Mouse (Mus musculus) liver, embryonic 14.5 days (tissue): ENCODE results near the gene Rbfox1. TPM values are rescaled to one million over a fixed set of nuclear protein-coding genes. Genes with fewer than 3 reads are reported as not detected.

Source experiments
- ATAC-seq: fragments of 200-750 bp; cut with Nextera tagmentation; 2 replicates; pipeline ENCODE4 v1.8.0; 2017; ENCODE audit warnings: moderate number of reproducible peaks, mild to moderate bottlenecking, moderate library complexity; ENCODE audit not compliant: insufficient read depth
- DNase-seq, 3 experiments: peaks; one replicate each; pipeline ENCODE4 v3.0.0-alpha.2; 2012 to 2013; ENCODE audit warnings: low read depth in 3 of 3, low spot score in 3 of 3
- H3K27ac ChIP-seq: fragments of 300-500 bp; sonication (generic); 2 replicates; pipeline ENCODE4 v1.5.1; 2014; ENCODE audit warnings: moderate library complexity, mild to moderate bottlenecking, control low read depth, inconsistent platforms
- H3K27me3 ChIP-seq: fragments of 300-500 bp; sonication (generic); 2 replicates; pipeline ENCODE4 v1.6.1; 2014; ENCODE audit warnings: mild to moderate bottlenecking, low read length, moderate library complexity; ENCODE audit not compliant: control insufficient read depth, insufficient read depth
- H3K36me3 ChIP-seq: fragments of 300-500 bp; sonication (generic); replicated peaks from 2 replicates; pipeline ENCODE4 v1.6.1; 2014; ENCODE audit warnings: low read depth; ENCODE audit not compliant: control insufficient read depth, insufficient read depth
- H3K4me1 ChIP-seq, 2 experiments: fragments of 200-500 bp in 1 of 2; fragments of 300-500 bp in 1 of 2; sonication (generic) in 1 of 2; replicated peaks; 2 replicates each; pipeline ENCODE4 v1.6.1; 2012 to 2014; ENCODE audit warnings: antibody characterized with exemption in 1 of 2, inconsistent platforms in 1 of 2, low read length in 1 of 2; ENCODE audit not compliant: control insufficient read depth in 2 of 2, insufficient read depth in 2 of 2
- H3K4me2 ChIP-seq: fragments of 300-500 bp; sonication (generic); 2 replicates; pipeline ENCODE4 v1.6.1; 2014; ENCODE audit warnings: low read depth, mild to moderate bottlenecking, control low read depth, moderate library complexity
- H3K4me3 ChIP-seq, 2 experiments: fragments of 200-500 bp in 1 of 2; fragments of 300-500 bp in 1 of 2; sonication (generic) in 1 of 2; 2 replicates each; pipeline ENCODE4 v1.5.1; 2012 to 2014; ENCODE audit warnings: low read depth in 2 of 2, low read length in 2 of 2, mild to moderate bottlenecking in 2 of 2, control low read depth in 1 of 2, inconsistent platforms in 1 of 2, moderate library complexity in 1 of 2; ENCODE audit not compliant: insufficient read depth in 1 of 2
- H3K9ac ChIP-seq: fragments of 300-500 bp; sonication (generic); replicated peaks from 2 replicates; pipeline ENCODE4 v1.6.1; 2014; ENCODE audit warnings: mild to moderate bottlenecking, control low read depth, moderate library complexity
- H3K9me3 ChIP-seq: fragments of 300-500 bp; sonication (generic); 2 replicates; pipeline ENCODE4 v1.6.1; 2016; ENCODE audit warnings: low read length, mixed read lengths; ENCODE audit not compliant: control insufficient read depth
- CTCF ChIP-seq: IDR thresholded peaks from 2 replicates; pipeline ENCODE4 v1.5.1; 2016; ENCODE audit warnings: antibody characterized with exemption, low read depth, control low read depth
- EP300 ChIP-seq: IDR thresholded peaks from 2 replicates; pipeline ENCODE4 v1.6.1; 2016; ENCODE audit warnings: antibody characterized with exemption, low read depth
- WGBS: fragments of 180-500 bp; shearing (Covaris S2); extraction: QIAGEN DNeasy Blood & Tissue Kit; methylation state at CpG from one replicate; pipeline ENCODE4 v1.1.7; 2014; ENCODE audit not compliant: insufficient replicate concordance; 5-methylcytosine and 5-hydroxymethylcytosine counted together
- polyA plus RNA-seq, 2 experiments: library from polyadenylated mRNA; depleted of rRNA in 1 of 2; stranded (reverse) in 1 of 2; unstranded in 1 of 2; fragments of >200 nt; fragmentation: Nextera tagmentation in 1 of 2; extraction: Ambion mirVana in 1 of 2; gene quantifications; 2 replicates each; pipeline versions ENCODE4 v1.2.1 to v1.2.3; 2012 to 2014

Gene Rbfox1
- polyA plus RNA-seq, 2 experiments, result 0.02 TPM; not detected in 1

DNA sequence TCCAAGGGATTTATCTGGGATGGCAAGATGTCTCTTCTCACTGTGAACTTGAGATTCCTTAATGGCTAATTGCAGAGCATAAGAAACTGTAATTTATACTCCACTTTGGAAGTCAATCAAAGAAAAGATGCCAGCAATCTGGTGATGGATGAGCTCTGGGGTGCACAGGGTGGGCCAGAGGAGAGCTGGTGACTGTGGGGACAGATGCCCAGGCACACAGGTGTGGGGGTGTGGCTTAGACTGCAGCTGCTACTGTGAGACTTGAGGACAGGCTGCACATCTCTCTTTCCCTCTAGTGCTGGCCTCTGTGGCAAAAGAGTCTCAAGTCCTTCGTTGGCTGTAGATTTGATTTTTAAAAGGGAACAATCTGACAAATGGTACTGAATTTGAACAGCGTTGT lies 402.5 kb downstream of the Rbfox1 start:
- Histone ChIP-seq H3K4me1 (no peaks in the 10 kb centered on the region), H3K27ac (no peak overlapping the region), H3K4me2 (no peak overlapping the region), H3K9ac (no peak overlapping the region), H3K9me3 (no peaks in the 10 kb centered on the region), H3K36me3 (no peaks in the 10 kb centered on the region), H3K27me3 (no peaks in the 10 kb centered on the region), H3K4me3 (no peak overlapping the region)
- ATAC-seq (no peak), DNase-seq (no peak)
- 43% methylated on average over 2 of the region's 2 CpGs for WGBS
- TF ChIP-seq CTCF, result no peak
- TF ChIP-seq EP300, result no peak

DNA sequence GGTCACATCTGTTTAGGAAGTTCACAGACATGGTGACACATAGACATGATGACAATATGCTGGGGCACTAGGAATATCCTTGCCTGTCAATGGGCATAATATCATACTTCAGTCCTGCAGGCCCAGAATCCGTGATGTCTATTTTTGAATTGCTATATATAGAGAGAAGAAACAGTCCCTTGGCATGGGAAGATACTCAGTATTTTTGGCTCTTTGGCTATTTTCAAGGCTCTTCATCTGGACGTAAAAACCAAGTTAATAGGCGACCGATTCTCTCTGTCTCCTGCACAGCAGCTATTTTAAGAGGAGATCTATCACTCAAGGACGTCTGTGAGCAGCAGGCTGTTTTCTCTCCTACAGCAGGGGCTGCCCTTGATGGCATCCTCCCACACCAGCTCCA lies 415.0 kb downstream of the Rbfox1 start:
- H3K4me2 ChIP-seq, result no peak overlapping the region
- H3K4me1 ChIP-seq, result no peaks in the 10 kb centered on the region
- ATAC-seq, result no peak
- H3K36me3 ChIP-seq, result no peaks in the 10 kb centered on the region
- no peaks in the 10 kb centered on the region for H3K9me3 ChIP-seq
- TF ChIP-seq EP300, result no peak
- no peak for TF ChIP-seq CTCF
- H3K4me3 ChIP-seq, result no peak overlapping the region
- no peak overlapping the region for H3K9ac ChIP-seq
- WGBS, result 57% methylated on average over 5 of the region's 5 CpGs
- no peaks in the 10 kb centered on the region for H3K27me3 ChIP-seq
- DNase-seq, result no peak
- no peak overlapping the region for H3K27ac ChIP-seq

DNA sequence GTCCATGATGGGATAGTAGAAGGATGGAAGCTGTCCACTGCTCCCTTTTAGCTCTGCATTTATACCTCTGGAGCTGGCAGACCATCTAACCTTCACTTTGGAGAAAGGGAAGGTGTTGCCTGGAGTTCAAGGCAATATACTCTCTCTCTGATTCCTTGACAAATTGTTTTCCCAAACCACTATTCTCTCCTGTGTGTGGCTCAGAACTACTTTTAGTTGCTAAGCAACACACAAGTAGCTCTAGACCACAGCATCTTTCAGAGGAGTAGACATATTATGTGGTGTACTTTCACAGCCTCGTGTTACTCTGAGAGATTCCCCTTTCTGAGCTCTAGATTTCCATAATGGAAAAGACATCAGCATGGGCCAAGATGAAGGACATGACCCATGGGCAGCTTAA lies 417.9 kb downstream of the Rbfox1 start:
- no peaks in the 10 kb centered on the region for H3K9me3 ChIP-seq
- no peaks in the 10 kb centered on the region for H3K4me1 ChIP-seq
- TF ChIP-seq CTCF (no peak), EP300 (no peak)
- no peak overlapping the region for H3K4me3 ChIP-seq
- no peak overlapping the region for H3K27ac ChIP-seq
- DNase-seq (no peak), ATAC-seq (no peak)
- WGBS, result 21% methylated on average over 1 of the region's 1 CpGs
- H3K9ac ChIP-seq, result no peak overlapping the region
- no peaks in the 10 kb centered on the region for H3K27me3 ChIP-seq
- H3K4me2 ChIP-seq, result no peak overlapping the region
- no peaks in the 10 kb centered on the region for H3K36me3 ChIP-seq

- no peak overlapping the region for H3K4me3 ChIP-seq
- no peaks in the 10 kb centered on the region for H3K36me3 ChIP-seq
- no peak overlapping the region for H3K4me2 ChIP-seq
- TF ChIP-seq EP300 (no peak), CTCF (no peak)
- no peak for ATAC-seq
- H3K9me3 ChIP-seq, result no peaks in the 10 kb centered on the region
- H3K4me1 ChIP-seq, result no peaks in the 10 kb centered on the region
- no peaks in the 10 kb centered on the region for H3K27me3 ChIP-seq
- no peak overlapping the region for H3K27ac ChIP-seq
- DNase-seq, result no peak
- no peak overlapping the region for H3K9ac ChIP-seq
Observed at GRCm38 (mm10) chr16:6309940-6310339, 424.8 kb downstream of the Rbfox1 start.

DNA sequence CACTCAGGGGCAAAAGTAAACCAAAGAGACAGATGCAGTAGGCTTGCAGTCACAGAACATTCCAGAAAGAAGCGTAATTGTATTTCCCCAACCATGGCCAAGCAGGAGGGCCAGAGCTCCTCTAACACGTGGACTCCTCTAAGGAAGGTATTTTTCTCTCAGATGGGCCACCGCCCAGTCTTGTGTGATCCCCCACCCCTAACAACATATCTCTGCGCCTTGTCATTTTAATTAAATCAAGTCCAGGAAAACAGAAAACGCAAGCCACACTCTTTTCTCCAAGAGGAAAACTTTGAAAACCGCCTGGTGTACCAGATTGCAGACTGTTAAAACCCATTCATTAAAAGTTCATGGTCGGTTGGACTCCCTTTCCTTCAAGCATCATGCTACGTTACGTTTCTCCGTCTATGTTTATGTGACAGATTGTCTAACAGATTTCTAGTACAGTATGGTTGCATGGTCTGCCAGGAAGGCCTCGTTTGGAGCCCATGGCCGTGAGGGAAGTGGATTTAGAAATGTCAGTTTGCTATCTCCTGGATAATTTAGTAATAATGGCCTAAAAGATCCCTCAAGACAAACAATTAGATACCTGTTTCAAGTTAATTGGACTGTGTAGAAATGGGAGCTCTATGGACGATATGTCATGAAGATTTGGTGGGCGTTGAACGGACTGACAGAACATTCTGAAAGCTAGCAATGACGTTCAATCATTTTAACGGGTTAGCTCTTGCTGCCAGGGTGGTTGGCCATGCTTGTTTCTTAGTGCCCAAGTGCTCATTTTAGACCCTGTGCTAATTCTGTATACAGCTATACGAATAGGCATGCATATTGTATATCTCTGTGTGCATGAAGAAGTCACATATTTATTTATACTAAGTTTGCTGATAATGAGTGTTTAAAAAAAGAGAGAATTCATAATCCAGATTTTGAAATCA lies 425.9 kb downstream of the Rbfox1 start:
- TF ChIP-seq CTCF (no peak), EP300 (no peak)
- ATAC-seq (no peak), DNase-seq (no peak)
- Histone ChIP-seq H3K9ac (no peak overlapping the region), H3K4me1 (no peaks in the 10 kb centered on the region), H3K4me3 (no peak overlapping the region), H3K9me3 (no peaks in the 10 kb centered on the region), H3K4me2 (no peak overlapping the region), H3K27me3 (no peaks in the 10 kb centered on the region), H3K27ac (no peak overlapping the region), H3K36me3 (no peaks in the 10 kb centered on the region)
- 55% methylated on average over 18 of the region's 18 CpGs for WGBS
